Mouse (Mus musculus) gastrocnemius, adult 18-20 months (tissue): ENCODE measurements around the gene Ptpn1. TPM values are rescaled to one million over a fixed set of nuclear protein-coding genes. Genes with fewer than 3 reads are reported as not detected.

ENCODE experiments used
- DNase-seq: peaks from one replicate; pipeline ENCODE4 v3.0.0; 2021; ENCODE audit warnings: low spot score
- total RNA-seq, 2 experiments: library from RNA; stranded (reverse); gene quantifications; 2 replicates each; pipeline ENCODE4 v1.2.3; 2021

The Ptpn1 gene
- total RNA-seq, 2 experiments from 2014 or later, result 17.6 to 19.3 TPM

GRCm38 (mm10) chr2:167945451-167945850 is 13.6 kb downstream of the Ptpn1 start:
- no peak for DNase-seq

GRCm38 (mm10) chr2:167947251-167947650 is 15.4 kb downstream of the Ptpn1 start:
- DNase-seq, result no peak

- no peak for DNase-seq
Measured at GRCm38 (mm10) chr2:167948047-167948446, 16.2 kb downstream of the Ptpn1 start.

- DNase-seq, result peak; percentile 44
Measured at GRCm38 (mm10) chr2:167948557-167948956, 16.7 kb downstream of the Ptpn1 start.

GRCm38 (mm10) chr2:167949250-167949649 is 17.4 kb downstream of the Ptpn1 start:
- no peak for DNase-seq

GRCm38 (mm10) chr2:167949808-167950207 is 18.0 kb downstream of the Ptpn1 start:
- DNase-seq, result no peak

- DNase-seq, result no peak
Measured at GRCm38 (mm10) chr2:167950681-167951080, 18.8 kb downstream of the Ptpn1 start.

GRCm38 (mm10) chr2:167951301-167952211 is 19.7 kb downstream of the Ptpn1 start:
- peak; percentile 47 for DNase-seq

- no peak for DNase-seq
Measured at GRCm38 (mm10) chr2:167953819-167954218, 22.0 kb downstream of the Ptpn1 start.

- no peak for DNase-seq
Measured at GRCm38 (mm10) chr2:167954928-167955327, 23.1 kb downstream of the Ptpn1 start.

- DNase-seq, result no peak
Measured at GRCm38 (mm10) chr2:167957539-167957938, 25.7 kb downstream of the Ptpn1 start.

- DNase-seq, result peak; percentile 67
Measured at GRCm38 (mm10) chr2:167958082-167958788, 26.4 kb downstream of the Ptpn1 start.

- DNase-seq, result peak; percentile 84
Measured at GRCm38 (mm10) chr2:167958843-167959242, 27.0 kb downstream of the Ptpn1 start.

GRCm38 (mm10) chr2:167959384-167959911 is 27.6 kb downstream of the Ptpn1 start:
- DNase-seq, result no peak

- no peak for DNase-seq
Measured at GRCm38 (mm10) chr2:167959996-167960395, 28.1 kb downstream of the Ptpn1 start.

- DNase-seq, result no peak
Measured at GRCm38 (mm10) chr2:167960584-167960983, 28.7 kb downstream of the Ptpn1 start.

GRCm38 (mm10) chr2:167962347-167962746 is 30.5 kb downstream of the Ptpn1 start:
- DNase-seq, result no peak

GRCm38 (mm10) chr2:167963176-167963575 is 31.3 kb downstream of the Ptpn1 start:
- DNase-seq, result no peak

GRCm38 (mm10) chr2:167963778-167964300 is 32.0 kb downstream of the Ptpn1 start:
- DNase-seq, result no peak

GRCm38 (mm10) chr2:167964320-167964719 is 32.5 kb downstream of the Ptpn1 start:
- no peak for DNase-seq

GRCm38 (mm10) chr2:167965911-167966310 is 34.1 kb downstream of the Ptpn1 start:
- DNase-seq, result no peak

GRCm38 (mm10) chr2:167968504-167968903 is 36.6 kb downstream of the Ptpn1 start:
- DNase-seq, result peak; percentile 52
